Mouse (Mus musculus) thymus, postnatal 0 days (tissue): ENCODE measurements around the gene Myo10. TPM values are rescaled to one million over a fixed set of nuclear protein-coding genes. Genes with fewer than 3 reads are reported as not detected.
"Not testable (repeated sequence)": the region's sequence is repeated elsewhere in the genome, so short reads cannot be mapped to it uniquely, and the experiment has no call there.

ENCODE experiments used
- DNase-seq: peaks from one replicate; pipeline ENCODE4 v3.0.0-alpha.2; 2015; ENCODE audit warnings: low spot score
- polyA plus RNA-seq: library from polyadenylated mRNA; unstranded; fragments of >200 nt; fragmentation: Nextera tagmentation; extraction: Ambion mirVana; gene quantifications from 2 replicates; pipeline ENCODE4 v1.2.1, GENCODE M21; 2015

Myo10 gene
- polyA plus RNA-seq, 1 experiment from 2014 or later = 16.3 TPM

DNA sequence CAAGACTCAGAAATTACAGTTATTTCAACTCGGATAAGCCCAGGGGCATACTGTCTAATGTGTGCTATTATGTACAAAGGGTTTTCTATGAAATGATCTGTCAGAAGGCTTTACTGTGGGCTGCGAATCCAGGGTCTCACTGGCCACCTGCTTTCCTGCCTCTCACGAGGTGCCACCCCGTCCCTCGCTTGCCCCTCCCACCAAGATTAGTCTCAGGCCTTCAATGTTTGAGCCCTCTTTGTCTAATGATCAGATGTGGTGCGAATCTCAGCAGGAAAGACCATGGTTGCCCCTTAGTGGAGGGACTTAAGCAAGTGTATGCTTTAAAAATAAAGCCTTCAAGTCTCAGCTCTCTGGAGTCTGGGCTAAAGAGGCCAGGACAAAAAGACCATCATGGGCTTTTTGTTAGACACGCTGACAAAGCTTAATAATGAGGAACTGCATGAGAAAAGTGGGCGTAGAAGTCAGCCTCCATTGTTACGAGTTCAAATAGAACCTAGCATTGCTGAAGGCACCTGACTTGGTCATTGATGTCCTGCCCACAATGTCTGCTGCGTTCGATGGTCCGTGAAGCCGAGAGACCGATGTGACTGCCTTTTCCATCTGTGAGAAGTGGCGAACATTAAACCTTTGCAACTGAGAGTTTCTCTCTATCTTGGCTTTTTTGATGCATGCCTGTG is 67.9 kb downstream of the Myo10 start:
- no peak for DNase-seq

DNA sequence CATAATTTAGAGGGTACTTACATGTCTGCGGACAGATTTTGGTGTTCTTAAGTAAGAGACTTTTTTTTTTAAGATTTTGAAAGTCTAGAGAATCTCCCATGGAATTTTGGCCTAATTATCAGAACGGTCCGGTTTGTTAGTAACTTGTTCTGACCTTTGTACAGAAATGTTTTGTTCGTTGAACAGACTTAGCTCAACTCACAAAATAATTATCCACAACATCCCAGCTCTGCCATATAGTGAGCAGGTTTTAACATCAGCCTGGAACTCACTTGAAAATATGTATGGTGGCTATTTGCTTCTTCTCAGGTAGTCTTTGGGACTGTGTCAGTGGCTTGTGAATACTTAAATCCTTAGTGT is 68.4 kb downstream of the Myo10 start:
- DNase-seq = no peak

DNA sequence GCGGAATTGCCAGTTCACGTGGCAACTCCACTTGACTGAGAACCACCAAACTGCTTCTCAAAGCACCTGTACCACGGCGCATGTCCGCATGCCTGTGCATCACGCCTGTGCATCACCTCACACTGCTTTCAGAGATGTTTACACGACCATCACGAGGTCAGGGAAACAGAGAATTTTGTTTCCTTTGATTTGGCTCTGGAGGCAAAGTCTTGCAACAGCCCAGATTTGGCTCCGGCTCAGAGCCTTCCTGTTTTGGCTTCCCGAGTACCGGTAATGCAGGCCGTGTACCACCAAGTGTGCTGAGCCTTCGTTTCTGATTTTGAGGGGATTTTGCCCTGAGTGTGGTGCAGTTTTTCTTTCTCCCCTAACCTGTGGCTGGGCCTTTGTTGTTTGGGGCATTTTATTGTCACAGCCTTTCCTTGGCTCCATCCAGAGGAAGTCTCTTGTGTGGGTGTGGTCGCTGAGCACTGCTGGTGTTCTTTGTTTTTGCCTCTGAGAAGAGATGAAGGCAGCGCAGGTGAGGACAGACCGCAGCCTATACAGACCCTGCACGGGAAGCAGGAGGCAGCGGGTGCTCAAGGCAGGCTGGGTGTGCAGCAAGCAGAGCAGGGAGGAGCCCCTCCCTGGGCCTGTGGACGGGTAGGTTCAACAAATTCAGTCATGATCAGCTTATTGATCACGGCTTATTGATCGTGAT is 70.1 kb downstream of the Myo10 start:
- DNase-seq = peak; percentile 68

DNA sequence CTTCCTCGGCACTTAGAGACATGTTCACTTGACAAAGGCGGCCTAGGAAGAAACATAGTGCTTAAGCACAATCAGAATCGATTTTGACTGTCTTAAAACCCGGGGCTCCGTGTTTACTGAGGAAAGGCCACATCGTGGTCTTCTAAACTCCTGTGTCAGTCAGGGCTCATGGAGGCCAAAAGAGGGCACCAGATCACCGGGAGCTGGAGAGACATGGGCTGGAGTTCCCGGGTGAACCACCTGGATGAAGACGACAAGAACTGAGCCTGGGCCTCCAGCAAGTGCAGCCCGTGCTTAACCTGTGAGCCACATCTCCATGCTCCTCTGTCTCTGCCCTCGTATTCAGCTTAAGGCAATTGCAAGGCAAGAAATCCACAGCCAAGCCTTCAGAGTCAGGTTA is 71.4 kb downstream of the Myo10 start:
- no peak for DNase-seq

DNA sequence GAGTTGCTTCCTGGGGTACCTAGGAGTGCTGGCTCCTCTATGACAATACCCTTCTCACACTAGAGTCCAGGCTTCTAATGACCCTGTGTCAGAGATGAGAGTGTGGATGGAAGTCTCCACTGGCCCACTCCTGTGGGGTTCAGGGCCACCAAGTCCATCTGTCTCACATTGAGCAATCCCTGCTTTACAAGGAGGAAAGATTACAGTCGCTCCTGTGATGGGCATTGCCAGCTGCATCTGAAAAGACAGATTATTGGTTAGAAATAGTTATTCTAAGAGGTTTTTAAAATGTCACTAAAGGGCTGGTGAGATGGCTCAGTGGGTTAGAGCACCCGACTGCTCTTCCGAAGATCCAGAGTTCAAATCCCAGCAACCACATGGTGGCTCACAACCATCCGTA is 72.4 kb downstream of the Myo10 start:
- DNase-seq = no peak

DNA sequence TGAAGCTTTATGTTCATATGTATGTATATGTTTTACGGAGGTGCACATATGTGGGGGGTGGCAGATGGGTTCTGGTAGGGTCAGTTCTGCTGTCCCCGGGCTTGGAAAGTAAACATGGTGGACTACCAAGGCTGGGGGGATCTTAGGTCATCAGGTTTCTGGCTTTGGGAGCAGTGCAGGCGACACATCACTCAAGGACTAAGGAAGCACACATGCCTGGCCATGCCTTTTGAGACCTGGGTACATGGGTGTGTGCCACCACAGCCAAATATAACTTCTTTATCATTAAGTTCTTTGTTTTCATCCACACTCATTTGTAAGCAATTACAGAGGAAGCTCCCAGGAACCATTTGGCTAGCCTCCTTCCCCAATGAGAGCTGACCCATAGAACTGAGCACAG is 72.9 kb downstream of the Myo10 start:
- no peak for DNase-seq

DNA sequence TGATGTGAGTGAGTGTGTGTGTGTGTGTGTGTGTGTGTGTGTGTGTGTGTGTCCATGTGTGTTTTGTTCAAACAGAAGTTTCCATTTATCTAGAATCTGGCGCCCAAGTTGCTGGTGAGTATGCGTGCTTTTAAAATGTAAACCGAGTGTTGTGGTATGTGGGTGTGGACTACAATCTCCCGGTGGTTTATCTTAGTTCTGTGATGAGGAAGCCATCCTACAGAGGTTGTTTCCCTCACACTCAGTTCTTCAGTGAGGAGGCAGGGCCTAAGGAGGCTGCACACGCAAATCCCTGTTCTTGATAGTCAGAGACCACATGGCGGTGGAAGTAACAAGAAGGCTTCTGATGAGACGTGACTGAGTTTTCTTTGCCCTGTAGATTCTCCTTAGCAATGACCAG is 73.6 kb downstream of the Myo10 start:
- DNase-seq = peak; percentile 28

DNA sequence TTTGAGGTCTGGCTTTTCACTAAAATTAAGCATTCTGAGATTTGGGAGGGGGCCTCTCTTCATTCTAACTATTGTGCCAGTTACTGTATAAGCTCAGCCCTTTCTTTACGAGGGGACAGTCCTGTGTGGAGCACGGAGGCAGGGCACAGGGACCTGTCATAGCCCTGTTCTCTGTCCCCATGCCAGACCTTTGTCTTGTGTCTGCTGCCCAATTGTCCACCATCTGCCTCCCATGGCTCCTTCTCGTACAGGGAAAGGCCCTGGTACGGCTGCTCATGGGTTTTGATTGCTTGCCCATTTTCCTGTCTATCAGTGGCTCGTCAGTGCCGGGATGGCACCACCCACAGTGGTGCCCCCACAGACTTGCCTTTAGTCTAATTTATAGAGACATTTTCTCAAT is 74.3 kb downstream of the Myo10 start:
- DNase-seq = no peak

DNA sequence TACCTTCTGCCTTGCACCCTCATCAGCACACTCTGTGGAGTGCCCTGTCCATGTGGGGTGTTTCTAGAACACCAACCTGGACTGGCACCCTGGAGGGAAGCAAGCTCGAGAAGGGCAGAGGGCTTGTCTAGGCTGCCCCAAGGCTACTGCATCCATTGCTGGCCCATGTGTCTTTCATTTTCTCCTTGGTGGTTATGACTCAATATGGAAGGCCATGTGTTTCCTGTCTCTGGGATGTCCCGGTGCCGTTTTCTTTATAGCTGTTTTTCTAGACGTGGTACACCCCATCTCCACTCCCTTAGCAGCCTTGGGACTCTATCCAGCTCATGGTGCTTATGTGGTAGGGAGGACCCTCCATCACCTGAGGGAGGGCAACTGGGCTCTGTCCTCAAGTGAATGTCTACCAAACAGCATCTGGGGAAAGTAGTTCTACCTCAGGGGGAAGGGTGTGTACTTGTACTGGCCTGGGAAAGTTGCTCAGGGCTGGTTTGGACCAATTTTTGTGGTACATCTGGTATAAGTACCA is 76.8 kb downstream of the Myo10 start:
- DNase-seq = no peak

DNA sequence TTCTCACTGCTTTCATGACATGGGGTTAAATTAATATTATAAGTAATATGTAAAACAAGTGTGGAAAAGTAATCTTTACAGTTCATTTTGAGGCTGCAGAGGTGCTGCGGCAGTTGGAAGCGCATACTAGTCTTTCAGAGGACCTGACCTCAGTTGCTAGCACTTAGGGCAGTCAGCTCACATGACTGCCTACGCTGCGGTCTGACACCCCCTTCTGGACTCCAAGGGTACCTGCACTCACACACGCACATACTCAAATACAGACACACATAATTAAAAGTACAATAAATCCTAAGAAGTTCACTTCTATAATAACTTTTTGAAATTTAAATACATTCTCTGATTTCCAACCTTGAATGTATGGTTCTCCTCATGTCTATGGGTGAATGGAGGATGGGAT is 80.3 kb downstream of the Myo10 start:
- DNase-seq = no peak

DNA sequence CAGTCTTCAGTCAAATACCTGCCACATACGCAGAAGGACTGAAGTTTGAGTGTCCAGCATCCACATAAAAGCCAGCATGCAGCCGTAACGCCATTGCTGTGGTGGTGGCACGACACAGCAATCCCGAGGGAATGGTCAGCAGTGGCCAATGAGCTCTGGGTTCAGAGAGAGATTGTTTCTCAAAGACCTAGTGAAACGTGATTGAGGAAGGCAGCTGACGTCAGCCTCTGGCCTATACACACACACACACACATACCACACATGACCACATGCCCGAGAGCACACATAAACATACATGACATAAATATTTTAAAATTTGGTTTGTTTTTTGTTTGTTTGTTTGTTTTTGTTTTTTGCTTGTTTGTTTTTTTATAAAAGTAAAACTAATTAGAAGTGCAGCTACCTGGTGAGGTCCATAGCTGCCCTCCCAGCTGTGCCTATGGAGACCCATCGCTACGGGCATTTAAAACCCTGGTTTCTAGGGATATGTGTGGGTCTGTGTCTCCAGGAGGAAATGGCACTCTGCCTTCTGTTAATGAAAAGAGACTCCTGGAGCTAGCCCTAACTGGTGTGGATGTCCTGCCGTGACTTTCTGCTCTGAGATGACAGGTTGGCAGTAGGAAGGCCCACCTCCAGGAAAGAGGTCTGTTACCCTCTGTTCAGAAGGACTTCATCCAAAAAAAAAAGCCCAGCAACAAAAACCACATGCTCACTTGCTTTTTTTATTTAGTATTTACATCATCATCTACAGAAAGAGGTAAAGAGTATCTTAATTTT is 82.7 kb downstream of the Myo10 start:
- DNase-seq = no peak

DNA sequence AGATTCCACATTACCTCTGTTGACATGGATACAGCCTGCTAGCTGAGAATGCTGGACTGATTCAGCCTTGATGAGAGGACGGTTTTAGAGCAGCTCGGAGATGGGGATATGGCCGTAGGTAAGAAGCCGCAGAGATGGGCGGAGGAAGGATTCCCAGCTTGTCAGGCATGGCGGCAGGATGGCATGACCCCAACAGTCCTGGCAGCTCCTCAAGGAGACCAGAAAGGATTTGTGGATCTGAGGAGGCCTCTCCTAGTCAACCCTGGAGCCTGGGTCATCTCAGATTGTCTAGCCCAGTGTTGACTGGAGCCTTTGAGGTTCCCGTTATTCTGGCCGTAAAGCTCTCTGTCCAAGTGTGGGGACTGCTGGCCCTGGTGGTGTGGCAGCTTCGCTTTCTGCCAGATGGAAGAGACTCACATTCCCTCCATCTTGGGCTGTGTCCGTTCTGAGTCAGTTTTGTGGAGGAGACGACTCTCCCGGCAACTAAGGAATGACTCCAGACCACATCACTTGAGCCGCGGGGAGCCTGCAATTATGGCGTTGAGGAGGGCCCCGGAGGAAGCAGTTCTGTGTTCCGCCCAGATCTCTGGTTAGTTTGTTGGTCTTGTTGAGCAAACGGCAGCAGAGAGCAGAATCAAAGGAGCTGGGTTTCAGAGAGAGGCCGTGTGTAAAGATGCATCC is 84.7 kb downstream of the Myo10 start:
- DNase-seq = no peak

DNA sequence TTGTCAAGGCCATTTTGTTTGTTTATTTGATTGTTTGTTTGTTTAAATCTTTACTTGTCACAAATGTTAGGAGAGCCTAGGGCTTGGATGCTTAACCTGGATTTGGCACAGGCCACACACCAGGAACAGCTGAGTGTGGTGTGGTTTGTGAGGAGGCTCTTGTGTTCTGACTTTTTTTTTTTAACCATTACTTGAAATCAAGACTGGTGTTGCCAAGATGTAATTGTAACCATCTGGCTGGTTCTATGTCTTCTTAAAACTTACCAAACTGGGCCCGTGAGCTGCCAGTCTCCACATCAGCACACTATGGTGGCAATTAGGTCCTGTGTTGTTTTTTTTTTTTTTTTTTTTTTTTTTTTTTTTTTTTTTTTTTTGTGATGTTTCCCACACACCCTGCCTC is 85.6 kb downstream of the Myo10 start:
- no peak for DNase-seq

DNA sequence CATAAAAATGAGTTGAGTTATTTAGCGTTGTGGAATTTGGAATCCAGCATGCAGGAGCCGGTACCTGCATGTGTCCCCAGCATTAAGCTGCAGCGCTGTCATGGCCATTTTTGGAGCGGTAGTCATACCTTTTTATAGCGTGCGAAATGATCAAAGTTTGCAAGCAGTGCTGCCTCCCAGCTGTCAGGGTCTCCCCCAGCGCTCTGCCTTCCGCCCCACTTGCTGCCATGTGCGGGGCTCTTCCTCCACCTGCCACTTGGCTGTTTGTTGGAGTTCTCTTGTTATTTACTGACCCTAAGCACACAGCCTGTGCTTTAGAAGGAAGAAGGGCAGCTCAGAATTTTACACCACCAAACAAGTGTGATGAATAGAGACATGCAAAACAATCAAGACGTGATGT is 88.6 kb downstream of the Myo10 start:
- peak; percentile 20 for DNase-seq

DNA sequence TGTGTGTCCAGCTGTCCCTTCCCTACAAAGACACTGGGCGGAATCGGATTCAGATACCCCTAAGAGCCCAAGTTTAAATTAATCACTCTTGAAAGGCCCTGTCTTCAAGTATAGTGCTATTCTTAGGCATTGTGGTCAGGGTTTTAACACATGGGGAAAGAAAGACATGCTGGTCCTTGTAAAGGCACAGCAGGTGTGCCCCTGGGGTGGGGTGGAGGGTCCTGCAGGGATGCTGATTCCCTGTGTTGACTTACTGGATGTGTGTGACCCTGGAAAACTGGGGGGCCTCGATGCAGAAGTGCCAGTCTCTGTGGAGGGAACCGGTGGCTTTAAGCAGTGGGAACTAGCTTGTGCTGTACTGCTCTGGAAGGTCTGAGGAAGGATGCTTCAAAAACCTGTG is 90.6 kb downstream of the Myo10 start:
- no peak for DNase-seq

DNA sequence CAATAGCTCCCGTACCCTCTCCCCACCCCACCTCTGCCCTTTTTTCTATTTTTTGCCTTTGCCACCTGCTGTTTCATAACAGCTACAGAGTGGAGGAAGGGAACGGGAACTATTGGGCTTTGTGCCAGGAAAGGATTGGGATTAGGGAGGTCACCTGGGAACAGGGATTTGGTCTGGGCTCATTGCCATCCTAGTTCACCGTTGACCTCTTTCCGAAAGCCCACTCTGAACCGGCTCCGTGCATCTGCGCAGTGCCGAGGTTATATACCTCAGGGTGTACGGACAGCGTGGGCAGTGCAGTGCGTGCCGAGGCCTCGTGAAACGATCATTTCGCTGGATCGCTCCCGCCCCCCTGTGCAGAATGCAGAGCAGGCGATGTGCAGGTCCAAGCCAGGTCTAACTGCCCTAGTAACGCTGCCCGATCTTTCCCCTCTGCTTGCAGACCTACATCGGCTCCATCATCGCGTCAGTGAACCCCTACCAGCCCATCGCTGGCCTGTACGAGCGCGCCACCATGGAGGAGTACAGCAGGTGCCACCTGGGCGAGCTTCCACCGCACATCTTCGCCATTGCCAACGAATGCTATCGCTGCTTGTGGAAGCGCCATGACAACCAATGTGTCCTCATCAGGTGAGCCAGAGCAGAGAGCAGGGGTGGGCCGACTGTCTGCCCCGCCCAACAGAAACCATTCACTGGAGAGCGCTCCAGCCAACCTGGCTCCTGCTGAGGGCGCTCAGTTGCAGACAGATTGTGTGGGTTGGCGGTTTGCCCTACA is 91.4 kb downstream of the Myo10 start:
- DNase-seq = no peak

DNA sequence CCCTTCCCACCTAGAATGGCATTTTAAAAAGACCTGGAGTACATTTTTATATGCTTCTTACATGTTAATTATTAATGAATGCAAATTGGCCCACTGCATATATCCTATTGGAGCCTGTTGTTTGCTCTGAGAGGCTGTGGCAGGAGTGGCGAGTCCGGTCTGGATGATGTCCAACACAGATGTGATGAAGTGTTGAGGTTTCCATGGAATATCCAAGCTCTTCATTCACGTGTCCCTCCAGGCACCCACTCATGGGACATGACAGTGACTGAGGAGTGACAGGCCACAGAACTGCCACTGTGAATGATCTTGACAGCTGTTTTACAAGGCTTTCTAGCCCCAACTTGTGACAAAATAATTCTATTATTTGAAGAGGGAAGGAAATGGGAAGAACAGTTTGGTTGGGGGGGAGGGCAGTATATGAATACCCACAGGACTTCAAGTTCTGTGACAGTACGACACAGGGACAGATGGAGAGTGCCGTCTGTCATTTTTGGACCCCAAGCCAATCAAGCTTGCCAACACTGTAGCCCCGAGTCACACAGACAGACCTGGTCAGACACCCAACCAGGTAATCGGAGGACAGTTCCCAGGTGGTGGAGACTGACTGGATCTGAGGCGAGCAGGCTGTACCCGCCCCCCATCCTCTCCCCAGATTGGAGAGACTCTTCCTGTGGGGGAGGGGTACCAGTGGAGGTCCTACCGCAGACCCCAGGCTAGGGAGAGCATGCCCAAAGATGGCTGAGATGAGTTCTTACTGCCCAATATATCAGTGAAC is 93.1 kb downstream of the Myo10 start:
- no peak for DNase-seq

DNA sequence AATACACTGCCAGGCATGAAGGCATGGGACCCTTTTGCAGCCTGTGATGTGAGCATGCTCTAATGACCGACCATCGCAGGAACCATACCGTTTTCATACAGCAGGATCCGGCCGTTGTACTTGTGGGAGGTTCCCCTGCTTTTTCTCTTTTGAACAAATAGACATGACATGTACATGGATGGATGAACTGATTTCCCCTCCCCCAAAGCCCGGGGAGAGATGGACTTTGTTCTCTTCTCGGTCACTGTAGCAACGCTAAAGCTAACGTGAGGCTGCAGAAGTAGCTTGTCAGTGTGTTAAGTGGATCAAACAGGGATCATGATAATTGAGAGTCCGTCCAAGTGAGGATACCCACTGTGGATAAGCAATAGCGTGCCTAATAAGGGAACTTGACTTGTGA is 93.7 kb downstream of the Myo10 start:
- DNase-seq = no peak

DNA sequence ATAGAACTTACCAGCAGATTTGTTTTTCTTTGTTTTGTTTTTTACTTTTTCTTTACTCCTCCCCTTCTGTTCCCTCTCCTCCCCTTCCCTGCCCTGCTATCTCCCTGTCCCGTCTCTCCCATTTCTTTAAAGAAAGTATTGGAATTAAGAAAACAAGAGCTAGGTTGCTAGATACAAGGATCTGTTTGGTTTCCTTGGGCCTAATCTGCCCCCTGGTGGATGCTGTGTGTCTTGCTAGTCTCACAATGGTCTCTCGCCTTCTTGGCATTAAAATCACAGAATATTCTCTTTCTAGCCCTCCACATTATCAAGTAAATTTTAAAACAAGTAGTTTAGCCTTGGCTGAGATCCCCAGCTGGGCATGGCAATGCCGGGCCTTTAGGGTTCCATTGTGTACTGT is 94.7 kb downstream of the Myo10 start:
- peak; percentile 75 for DNase-seq

DNA sequence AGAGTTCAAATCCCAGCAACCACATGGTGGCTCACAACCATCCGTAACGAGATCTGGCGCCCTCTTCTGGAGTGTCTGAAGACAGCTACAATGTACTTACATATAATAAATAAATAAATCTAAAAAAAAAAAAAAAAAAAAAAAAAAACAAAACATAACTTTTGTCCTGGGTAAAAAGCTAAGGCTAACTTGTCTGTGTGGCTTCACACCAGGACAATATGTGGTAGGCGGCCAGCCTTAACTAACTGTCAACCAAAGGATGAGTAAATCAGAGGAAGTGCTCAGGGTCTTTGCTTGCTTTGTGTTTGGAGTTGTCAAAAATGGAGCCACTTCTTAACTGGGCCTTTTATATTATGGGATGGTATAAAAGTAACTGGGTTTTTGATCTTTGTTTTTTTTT is 95.8 kb downstream of the Myo10 start:
- DNase-seq = not testable (repeated sequence)
